Mouse (Mus musculus) cerebellum, postnatal 4 days (tissue): Measurements from ENCODE around the gene Hk2.

Source experiments
- DNase-seq, 2 experiments: peaks; one replicate each; pipeline ENCODE4 v3.0.0; 2022; ENCODE audit warnings: low spot score in 2 of 2, mixed read lengths in 1 of 2

Hk2 gene

GRCm38 (mm10) chr6:82740868-82741517, 33.3 kb downstream of the Hk2 start:
- DNase-seq, result no peak

GRCm38 (mm10) chr6:82740269-82740668, 34.0 kb downstream of the Hk2 start:
- peak in 1 of 2 experiments; percentile 59 for DNase-seq

DNA sequence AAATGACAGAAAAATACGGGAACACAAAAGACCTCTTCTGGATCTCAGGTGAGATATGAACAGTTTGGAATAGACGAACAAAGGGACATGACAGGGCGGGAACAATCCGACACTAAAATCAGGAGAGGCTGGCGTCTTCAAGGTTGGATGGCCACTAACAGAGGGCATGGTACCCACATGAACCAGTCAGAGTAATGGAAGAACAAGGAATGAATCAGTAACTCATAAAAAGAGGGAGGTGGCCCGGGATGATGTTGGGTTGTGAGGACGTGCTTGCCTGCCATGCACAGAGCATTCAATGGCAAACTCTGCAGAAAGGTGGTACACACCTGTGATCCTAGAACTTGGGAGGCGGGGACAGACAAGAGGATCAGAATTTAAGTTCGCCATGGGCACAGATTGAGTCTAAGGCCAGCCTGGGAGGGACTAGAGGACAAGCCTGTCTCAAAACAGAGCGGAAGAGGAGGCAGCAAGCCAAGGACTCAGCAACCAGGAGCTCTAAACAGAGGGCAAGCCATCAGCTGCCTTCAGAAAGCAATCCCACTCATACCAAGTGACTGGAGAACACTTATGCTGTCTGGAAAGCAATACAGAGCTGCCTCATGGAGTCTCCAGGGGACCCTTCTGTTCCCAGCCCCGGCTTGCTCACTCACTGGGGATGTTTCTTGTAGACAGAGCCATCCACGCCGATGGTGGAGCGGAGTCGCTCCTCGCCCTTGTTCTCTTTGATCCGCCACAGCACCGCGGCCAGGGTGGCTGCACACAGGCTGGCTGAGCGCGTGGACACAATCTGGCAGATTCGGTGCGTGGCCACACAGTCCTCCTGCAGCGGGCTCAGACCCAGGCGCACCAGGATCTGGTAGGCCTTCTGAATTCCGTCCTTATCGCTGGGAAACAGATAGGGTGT, 36.4 kb downstream of the Hk2 start:
- DNase-seq, result peak in 1 of 2 experiments; percentile 18

- peak in 1 of 2 experiments; percentile 47 for DNase-seq
These were observed 37.3 kb downstream of the Hk2 start for GRCm38 (mm10) chr6:82736626-82737600.

DNA sequence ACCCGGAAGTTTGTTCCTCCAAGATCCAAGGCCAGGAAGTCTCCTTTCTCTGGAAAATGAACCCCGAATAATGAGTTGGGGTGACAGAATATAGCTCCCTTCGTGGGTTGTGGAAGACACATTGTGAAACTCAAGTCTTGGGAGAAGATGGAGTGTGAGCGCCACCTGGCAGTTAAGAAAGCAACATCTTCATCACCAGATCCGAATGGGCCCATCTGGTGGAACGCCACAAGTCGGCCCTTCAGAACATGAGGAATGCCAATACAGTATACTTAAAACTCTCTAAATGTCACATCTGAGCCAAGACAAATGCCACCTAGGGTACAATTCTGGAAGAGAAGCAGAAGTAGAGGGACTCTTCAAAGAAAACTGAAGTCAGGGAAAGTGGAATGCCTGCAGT, 38.9 kb downstream of the Hk2 start:
- no peak for DNase-seq

- no peak for DNase-seq
These were observed 45.6 kb downstream of the Hk2 start for GRCm38 (mm10) chr6:82728635-82729034.

DNA sequence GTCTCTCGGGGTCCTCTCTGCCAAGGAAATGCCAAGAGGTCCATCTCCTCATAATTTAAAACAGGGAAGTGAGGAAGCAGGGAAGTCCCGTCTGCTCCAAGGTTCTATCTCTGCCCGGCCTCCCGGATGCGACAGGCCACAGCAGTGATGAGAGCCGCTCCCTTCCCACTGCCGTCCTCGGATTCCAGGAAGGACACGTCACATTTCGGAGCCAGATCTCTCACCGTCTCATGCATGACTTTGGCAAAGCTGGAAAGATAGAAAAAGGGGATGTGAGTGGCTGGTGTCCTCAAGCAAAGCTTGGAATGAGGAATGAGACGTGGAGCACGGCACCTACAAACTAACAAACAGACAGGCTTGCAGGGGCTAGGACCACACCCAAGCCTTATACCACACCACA, 47.0 kb downstream of the Hk2 start:
- no peak for DNase-seq

GRCm38 (mm10) chr6:82723321-82723720, 50.9 kb downstream of the Hk2 start:
- no peak for DNase-seq

DNA sequence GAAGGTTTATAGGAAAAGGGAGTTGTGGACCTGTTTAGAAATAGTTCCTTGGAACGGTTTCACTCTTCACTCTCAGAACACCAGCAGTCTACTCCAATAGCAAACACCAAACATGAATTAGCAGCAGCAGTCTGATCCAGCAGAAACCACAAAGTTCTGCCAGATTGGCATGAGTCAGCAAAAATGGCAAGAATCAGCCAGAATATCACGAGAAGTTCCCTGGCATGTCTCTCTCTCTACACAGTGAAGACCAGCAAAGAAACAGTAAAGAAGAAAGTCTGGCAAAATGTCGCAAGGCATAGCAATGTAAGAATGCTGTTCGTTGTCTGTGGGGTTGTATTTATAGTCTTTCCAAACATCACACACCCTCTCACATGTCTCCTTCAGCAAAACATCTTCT, 58.1 kb downstream of the Hk2 start:
- DNase-seq, result no peak

GRCm38 (mm10) chr6:82715653-82716052, 58.6 kb downstream of the Hk2 start:
- DNase-seq, result no peak

GRCm38 (mm10) chr6:82715253-82715652, 59.0 kb downstream of the Hk2 start:
- no peak for DNase-seq

GRCm38 (mm10) chr6:82714841-82715240, 59.4 kb downstream of the Hk2 start:
- DNase-seq, result no peak

DNA sequence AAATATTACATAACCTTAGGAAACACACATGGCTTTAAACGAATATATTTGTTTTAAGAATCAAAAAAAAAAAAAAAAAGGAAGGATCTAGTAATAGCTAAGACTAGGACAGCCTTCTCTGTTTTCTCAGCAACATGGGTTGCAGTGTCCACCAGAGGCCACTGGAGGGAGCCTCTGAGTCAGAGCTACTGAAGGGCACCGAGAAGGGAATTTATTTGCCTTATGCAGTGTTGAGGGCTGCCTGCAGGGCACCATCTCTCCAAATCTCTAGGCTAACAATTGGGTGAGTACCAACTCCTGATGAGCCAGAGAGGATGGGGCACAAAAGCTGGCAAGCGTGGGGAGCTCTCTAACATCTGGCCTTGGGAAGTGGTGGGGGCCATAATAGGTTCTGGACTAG, 60.0 kb downstream of the Hk2 start:
- DNase-seq, result peak; percentile 63 to 84

DNA sequence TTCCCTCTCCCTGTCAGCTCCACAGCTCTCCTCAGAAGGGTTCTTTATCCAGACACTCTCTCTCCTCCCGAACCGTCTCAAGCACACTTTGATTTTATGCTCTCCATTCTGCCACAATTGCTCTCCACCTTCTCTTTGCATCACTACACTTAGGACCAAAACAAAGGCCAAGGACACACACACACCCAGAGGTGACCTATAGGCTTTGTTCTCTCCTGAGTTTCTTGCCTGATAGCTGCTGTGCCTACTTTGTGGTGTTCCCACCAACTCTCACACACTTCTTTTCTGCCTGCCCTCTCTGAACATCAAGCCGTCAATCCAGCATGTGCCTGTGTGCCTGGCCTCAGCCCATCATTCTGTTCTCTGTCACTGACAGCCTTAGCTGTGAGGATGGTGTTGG, 66.5 kb downstream of the Hk2 start:
- no peak for DNase-seq

DNA sequence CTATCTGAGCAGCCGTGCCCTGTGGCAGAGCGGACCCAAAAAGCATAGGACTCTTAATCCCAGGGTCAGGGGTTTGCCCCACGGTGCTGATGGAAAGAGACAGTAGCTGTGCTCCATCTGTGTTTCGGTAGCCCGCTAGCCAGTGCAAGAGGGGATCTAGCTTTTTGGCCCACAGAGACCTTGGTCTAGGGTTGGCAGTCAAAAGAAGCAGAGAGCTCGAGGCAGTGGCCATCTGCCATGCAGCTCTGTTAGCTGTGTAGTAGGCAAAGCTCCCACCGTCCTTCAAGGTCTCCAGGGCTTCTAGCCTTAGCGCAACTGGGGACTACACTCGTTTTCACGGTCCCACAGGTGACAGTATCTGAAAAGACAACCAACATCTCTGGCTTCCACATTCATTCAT, 67.0 kb downstream of the Hk2 start:
- no peak for DNase-seq

DNA sequence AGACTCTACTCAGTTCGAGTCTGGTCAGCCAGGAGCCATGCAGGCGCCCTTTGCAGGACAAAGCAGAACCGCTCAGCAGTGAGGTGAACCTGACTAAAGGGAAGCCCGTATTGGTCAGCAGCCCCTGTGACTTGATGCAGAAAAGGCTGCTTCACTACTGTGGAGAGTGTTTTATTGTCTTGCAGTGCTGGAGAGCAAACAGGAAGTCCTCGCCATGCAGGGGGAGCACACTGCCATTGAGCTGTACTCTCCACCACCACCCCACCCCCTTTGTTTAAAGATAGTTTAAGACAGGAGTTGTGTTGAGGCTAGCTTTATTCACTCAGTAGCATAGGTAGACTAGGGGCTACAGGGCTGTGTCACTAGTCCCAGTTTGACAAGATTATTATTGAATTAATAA, 69.0 kb downstream of the Hk2 start, which contains the start of gene Pole4:
Pole4 (minus strand) TSS at position 145 of the 400 bp plus-strand sequence.
- DNase-seq, result no peak

DNA sequence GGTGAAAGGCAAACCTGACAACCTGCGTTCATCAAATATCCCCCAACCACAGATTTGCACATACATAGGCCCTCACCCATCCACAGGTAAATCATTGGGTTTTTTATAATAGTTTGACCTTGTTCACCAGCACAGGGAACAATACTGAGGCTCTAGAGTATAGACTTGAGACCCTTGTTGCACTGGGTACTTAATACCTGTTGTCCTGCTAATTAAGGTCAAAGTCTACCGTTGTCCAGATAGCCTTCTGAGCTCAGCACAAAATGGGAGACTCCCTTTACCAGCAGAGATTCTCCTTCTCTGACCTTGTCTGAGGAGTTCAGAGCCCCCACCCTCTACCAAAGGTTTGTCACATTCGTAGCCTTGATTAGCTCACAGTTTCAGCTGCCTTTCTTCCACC, 70.5 kb downstream of the Hk2 start:
- no peak for DNase-seq

GRCm38 (mm10) chr6:82702593-82703017, 71.6 kb downstream of the Hk2 start:
- peak; percentile 86 to 95 for DNase-seq

DNA sequence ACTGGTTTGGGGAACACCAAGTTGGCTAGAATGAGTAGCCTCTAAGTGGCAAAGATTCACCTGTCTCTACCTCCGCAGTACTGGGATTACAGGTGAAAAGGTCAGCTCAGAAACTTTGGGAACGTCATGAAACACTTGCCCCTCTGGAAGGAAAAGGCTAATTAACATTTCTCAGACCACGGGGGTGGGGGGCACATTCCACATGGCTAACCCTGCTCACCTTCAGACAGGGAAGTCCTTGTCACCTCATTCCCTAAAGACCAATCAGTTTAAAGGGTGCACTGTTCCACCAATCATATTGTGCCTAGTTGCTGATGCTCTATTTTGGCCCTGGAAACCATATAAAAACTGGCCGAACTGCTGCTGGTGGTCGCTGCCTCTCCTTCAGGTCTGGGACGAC, 73.0 kb downstream of the Hk2 start:
- DNase-seq, result no peak

- DNase-seq, result no peak
These were observed 74.4 kb downstream of the Hk2 start for GRCm38 (mm10) chr6:82699831-82700230.

DNA sequence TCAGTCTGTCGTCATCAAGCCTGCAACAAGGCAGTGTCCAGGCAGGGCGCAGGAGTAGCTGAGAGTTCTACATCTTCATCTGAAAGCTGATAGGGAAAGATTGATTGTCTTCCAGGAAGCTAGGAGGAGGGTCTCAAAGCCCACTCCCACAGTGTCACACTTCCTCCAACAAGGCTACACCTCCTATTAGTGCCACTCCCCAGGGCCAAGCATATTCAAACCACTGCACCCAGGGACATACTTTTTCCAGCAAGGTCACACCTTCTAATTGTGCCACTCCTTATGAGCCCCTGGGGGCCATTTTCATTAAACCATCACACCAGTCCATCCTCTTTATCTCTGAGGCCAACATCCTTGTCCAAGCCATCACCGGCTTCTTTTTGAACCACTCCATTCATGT, 77.5 kb downstream of the Hk2 start:
- DNase-seq, result no peak

GRCm38 (mm10) chr6:82694668-82695067, 79.6 kb downstream of the Hk2 start:
- no peak for DNase-seq
